Mouse (Mus musculus) embryonic fibroblast, embryonic 13.5 days (primary cell): ENCODE measurements at regions not wholly inside any gene's neighbourhood (a gene's known extent, or its start where the extent isn't known, plus 50 kb on each side); places are given as distances from the start of the nearest gene placed in this dataset.

Experiments used
- CTCF ChIP-seq: IDR thresholded peaks from 2 replicates; pipeline ENCODE4 v1.5.1; 2011; ENCODE audit warnings: mild to moderate bottlenecking, control low read depth, low read length, moderate library complexity, borderline replicate concordance; ENCODE audit not compliant: insufficient read depth
- POLR2A ChIP-seq: IDR thresholded peaks from 2 replicates; pipeline ENCODE4 v1.6.1; 2011; ENCODE audit warnings: low read depth, mild to moderate bottlenecking, control low read depth, low read length, moderate library complexity

- TF ChIP-seq CTCF (no peak), POLR2A (no peak)
These were observed 890.1 kb downstream of the Gsdmc2 start for GRCm38 (mm10) chr15:62954889-62955288.
